In the genomic region with DNA sequence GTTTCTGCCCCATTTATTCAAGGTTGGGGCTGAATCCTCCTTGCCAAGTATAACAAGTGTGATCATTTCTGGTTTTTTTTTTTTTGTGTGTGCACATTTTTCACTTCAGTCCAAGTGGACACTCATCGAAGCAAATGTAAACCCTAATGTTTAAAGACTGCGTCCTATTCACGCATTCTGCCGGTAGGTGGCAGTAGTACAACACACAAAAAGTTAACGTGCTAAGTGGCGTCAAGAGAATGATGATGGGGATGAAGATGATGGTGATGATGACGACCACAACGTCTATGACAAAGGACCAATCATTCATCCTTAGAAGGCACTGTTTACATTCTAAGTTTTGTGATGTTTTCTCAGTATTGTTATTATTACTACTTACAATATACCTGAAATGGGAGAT, we compare ENCODE assay signal across 10 mouse cellular contexts.
A peak's percentile ranks its signal among the peaks of the same experiment; 100 is the strongest.
DNase-seq lines count a peak whose midpoint lies in the region; ATAC-seq and TF ChIP-seq lines count a peak whose summit lies in the region.
"Had no signal": no experiment of that assay in that cellular context is flagged by ENCODE, and none has a peak within 500 bp of the region (broad histone marks: within the 10 kb centered on the region; RNA-seq: fewer than 3 reads in every experiment).

No protein-coding gene starts in this region.

- H3K27me3 ChIP-seq in intestine, postnatal 0 days (replicated peaks; ENCODE audit: control insufficient read depth, insufficient read depth, low read length) = no peaks in the 10 kb centered on the region
- no peaks in the 10 kb centered on the region for H3K27me3 ChIP-seq in intestine, embryonic 16.5 days (replicated peaks; ENCODE audit: control insufficient read depth, insufficient read depth, low read length)
- H3K27me3 ChIP-seq in Patski = peaks cover 27% of the 10 kb centered on the region
- no peaks in the 10 kb centered on the region for H3K27me3 ChIP-seq in stomach, postnatal 0 days (ENCODE audit: control insufficient read depth, insufficient read depth, low read length)
- H3K27me3 ChIP-seq: embryonic facial prominence, embryonic 15.5 days; lung, embryonic 15.5 days had no signal

- H3K4me3 ChIP-seq in intestine, postnatal 0 days (ENCODE audit: low read depth, low read length) = no peak overlapping the region
- H3K4me3 ChIP-seq in intestine, embryonic 16.5 days (ENCODE audit: low read length) = no peak overlapping the region
- no peak overlapping the region for H3K4me3 ChIP-seq in cortical plate, adult 2 months (ENCODE audit: insufficient read depth, low read length)
- H3K4me3 ChIP-seq in lung, adult 2 months (replicated peaks; ENCODE audit: extremely low read depth, low read depth, low read length) = no peak overlapping the region
- no peak overlapping the region for H3K4me3 ChIP-seq in stomach, postnatal 0 days (ENCODE audit: low read depth, low read length)
- H3K4me3 ChIP-seq: embryonic facial prominence, embryonic 15.5 days; lung, embryonic 15.5 days had no signal

- 10% methylated on average over 8 of the region's 8 CpGs for WGBS in intestine, postnatal 0 days
- 9% methylated on average over 8 of the region's 8 CpGs for WGBS in intestine, embryonic 16.5 days
- 9% methylated on average over 8 of the region's 8 CpGs for WGBS in lung, adult 2 months
- 12% methylated on average over 8 of the region's 8 CpGs for WGBS in stomach, postnatal 0 days

- no peak overlapping the region for H3K4me2 ChIP-seq in intestine, postnatal 0 days (replicated peaks; ENCODE audit: low read depth)
- no peak overlapping the region for H3K4me2 ChIP-seq in intestine, embryonic 16.5 days (ENCODE audit: low read depth, low read length)
- no peak overlapping the region for H3K4me2 ChIP-seq in stomach, postnatal 0 days (replicated peaks; ENCODE audit: low read depth)
- H3K4me2 ChIP-seq: embryonic facial prominence, embryonic 15.5 days; lung, embryonic 15.5 days had no signal

- no peak for TF ChIP-seq POLR2A in cortical plate, adult 2 months (IDR thresholded peaks at IDR 0.05; ENCODE audit: extremely low read depth, insufficient read depth, low read length)
- no peak for TF ChIP-seq POLR2A in lung, adult 2 months (IDR thresholded peaks at IDR 0.05; ENCODE audit: borderline replicate concordance, extremely low read depth, low read depth, low read length)

- POLR2A ChIA-PET in Patski (lab: Charles Lee) = no interaction called here

- H3K4me1 ChIP-seq in intestine, postnatal 0 days (replicated peaks; ENCODE audit: control insufficient read depth, insufficient read depth, low read length) = no peaks in the 10 kb centered on the region
- no peaks in the 10 kb centered on the region for H3K4me1 ChIP-seq in intestine, embryonic 16.5 days (ENCODE audit: control insufficient read depth, insufficient read depth, low read length)
- no peaks in the 10 kb centered on the region for H3K4me1 ChIP-seq in cortical plate, adult 2 months (ENCODE audit: control insufficient read depth, insufficient read depth, low read length)
- H3K4me1 ChIP-seq in lung, adult 2 months (ENCODE audit: control insufficient read depth, insufficient read depth, low read length) = no peaks in the 10 kb centered on the region
- no peaks in the 10 kb centered on the region for H3K4me1 ChIP-seq in stomach, postnatal 0 days (replicated peaks; ENCODE audit: control insufficient read depth, insufficient read depth)
- H3K4me1 ChIP-seq: embryonic facial prominence, embryonic 15.5 days; lung, embryonic 15.5 days had no signal

- no peaks in the 10 kb centered on the region for H3K36me3 ChIP-seq in intestine, postnatal 0 days (ENCODE audit: control insufficient read depth, insufficient read depth)
- no peaks in the 10 kb centered on the region for H3K36me3 ChIP-seq in intestine, embryonic 16.5 days (ENCODE audit: control insufficient read depth, insufficient read depth, low read length)
- H3K36me3 ChIP-seq in stomach, postnatal 0 days (ENCODE audit: control insufficient read depth, insufficient read depth, low read length) = no peaks in the 10 kb centered on the region
- H3K36me3 ChIP-seq: embryonic facial prominence, embryonic 15.5 days; lung, embryonic 15.5 days had no signal

- DNase-seq in Patski (ENCODE audit: low read depth, low spot score) = no peak
- peak; percentile 14 for DNase-seq in lung, adult 2 months
- DNase-seq in stomach, postnatal 0 days (ENCODE audit: low spot score) = peak; percentile 16
- DNase-seq in MN1 (ENCODE audit: low spot score) = no peak

- H3K9ac ChIP-seq in intestine, postnatal 0 days (ENCODE audit: low read depth, low read length) = no peak overlapping the region
- no peak overlapping the region for H3K9ac ChIP-seq in intestine, embryonic 16.5 days (ENCODE audit: low read depth, low read length)
- no peak overlapping the region for H3K9ac ChIP-seq in stomach, postnatal 0 days (ENCODE audit: low read length)
- H3K9ac ChIP-seq: embryonic facial prominence, embryonic 15.5 days; lung, embryonic 15.5 days had no signal

- peak; percentile 90 for TF ChIP-seq CTCF in intestine, postnatal 0 days (IDR thresholded peaks at IDR 0.05; ENCODE audit: low read depth)
- peak; percentile 60 for TF ChIP-seq CTCF in Patski (IDR thresholded peaks at IDR 0.05)
- peak; percentile 85 for TF ChIP-seq CTCF in cortical plate, adult 2 months (IDR thresholded peaks at IDR 0.05; ENCODE audit: extremely low read depth, insufficient read depth, low read length)
- TF ChIP-seq CTCF in lung, adult 2 months (IDR thresholded peaks at IDR 0.05; ENCODE audit: insufficient read depth, low read length) = 0 out of 2 replicates have a peak, but pooled peaks have one; percentile 6
- peak; percentile 90 for TF ChIP-seq CTCF in stomach, postnatal 0 days (IDR thresholded peaks at IDR 0.05; ENCODE audit: low read depth)

- in situ Hi-C loops in Patski (cut with MboI; ENCODE audit: low pct_unique_long_range_greater_than_20kb) = no loop called here

- no peaks in the 10 kb centered on the region for H3K9me3 ChIP-seq in intestine, postnatal 0 days (ENCODE audit: control insufficient read depth)
- no peaks in the 10 kb centered on the region for H3K9me3 ChIP-seq in intestine, embryonic 16.5 days (ENCODE audit: control insufficient read depth, low read length)
- no peaks in the 10 kb centered on the region for H3K9me3 ChIP-seq in stomach, postnatal 0 days (ENCODE audit: control insufficient read depth, low read length)
- H3K9me3 ChIP-seq: embryonic facial prominence, embryonic 15.5 days; lung, embryonic 15.5 days had no signal

- ATAC-seq in intestine, postnatal 0 days = no peak
- ATAC-seq in intestine, embryonic 16.5 days = no peak
- no peak for ATAC-seq in Patski
- ATAC-seq in inflammation-experienced regulatory T-cells, adult 6 months = peak; percentile 43
- no peak for ATAC-seq in stomach, postnatal 0 days (ENCODE audit: low FRiP score, low TSS enrichment)

- CTCF ChIA-PET in Patski (lab: Charles Lee) = no interaction called here

- no peak overlapping the region for H3K27ac ChIP-seq in intestine, postnatal 0 days (ENCODE audit: low read depth, low read length)
- H3K27ac ChIP-seq in intestine, embryonic 16.5 days (ENCODE audit: low read length) = no peak overlapping the region
- no peak overlapping the region for H3K27ac ChIP-seq in cortical plate, adult 2 months (ENCODE audit: insufficient read depth, low read length)
- no peak overlapping the region for H3K27ac ChIP-seq in stomach, postnatal 0 days (replicated peaks)
- H3K27ac ChIP-seq: embryonic facial prominence, embryonic 15.5 days; lung, embryonic 15.5 days had no signal

- TF ChIP-seq EP300 in stomach, postnatal 0 days (optimal IDR thresholded peaks at IDR 0.05) = no peak

Comparison
In these comparisons a context has a peak if more than half of its experiments do, and no peak if none do; other contexts are left out.
1. CTCF ChIP-seq: peak in every context shown above with its lines; median percentile 90 in intestine, postnatal 0 days; 90 in stomach, postnatal 0 days; 85 in cortical plate, adult 2 months; 60 in Patski; 6 in lung, adult 2 months.
2. DNase-seq: peak in lung, adult 2 months (single experiment) and stomach, postnatal 0 days (single experiment); none in Patski (single experiment) and MN1 (single experiment).